Mouse (Mus musculus) G1E (cell line): ENCODE measurements around the gene Anapc16.
"Not testable (repeated sequence)": the region's sequence is repeated elsewhere in the genome, so short reads cannot be mapped to it uniquely, and the experiment has no call there.

Experiments used
- CTCF ChIP-seq: IDR thresholded peaks from 2 replicates; pipeline ENCODE4 v1.5.1; 2012; ENCODE audit warnings: low read depth, low read length, inconsistent platforms, mixed read lengths
- POLR2AphosphoS5 ChIP-seq: IDR thresholded peaks from 2 replicates; pipeline ENCODE4 v1.6.1; 2012; ENCODE audit warnings: low read depth, low read length, inconsistent platforms; ENCODE audit not compliant: insufficient replicate concordance

DNA sequence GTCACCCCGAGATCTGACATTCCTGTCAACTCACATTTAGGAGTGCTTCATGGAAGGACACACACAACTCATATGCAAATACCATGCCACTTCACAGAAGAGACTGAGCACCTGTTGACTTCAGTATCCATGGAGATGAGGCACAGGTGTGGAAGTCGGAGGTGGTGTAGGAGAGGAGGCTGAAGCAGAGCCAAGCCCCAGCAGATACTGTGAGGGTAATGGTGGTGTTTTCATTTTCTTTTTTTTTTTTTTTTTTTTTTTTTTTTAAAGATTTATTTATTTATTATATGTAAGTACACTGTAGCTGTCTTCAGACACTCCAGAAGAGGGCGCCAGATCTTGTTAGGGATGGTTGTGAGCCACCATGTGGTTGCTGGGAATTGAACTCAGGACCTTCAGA is 9.1 kb downstream of the Anapc16 start:
- TF ChIP-seq CTCF, POLR2AphosphoS5: not testable (repeated sequence)
